Mouse (Mus musculus) forebrain, embryonic 16.5 days (tissue): ENCODE measurements around the gene Vps29. TPM values are rescaled to one million over a fixed set of nuclear protein-coding genes. Genes with fewer than 3 reads are reported as not detected.

Experiments
- ATAC-seq: fragments of 200-750 bp; cut with Nextera tagmentation; 2 replicates; pipeline ENCODE4 v1.8.0; 2017; ENCODE audit warnings: mild to moderate bottlenecking, moderate library complexity
- H3K27ac ChIP-seq: fragments of 300-500 bp; sonication (generic); 2 replicates; pipeline ENCODE4 v1.5.1; 2014; ENCODE audit warnings: low read length, control low read depth
- H3K27me3 ChIP-seq: fragments of 300-500 bp; sonication (generic); replicated peaks from 2 replicates; pipeline ENCODE4 v1.6.1; 2014; ENCODE audit warnings: low read length; ENCODE audit not compliant: control insufficient read depth, insufficient read depth
- H3K36me3 ChIP-seq: fragments of 300-500 bp; sonication (generic); 2 replicates; pipeline ENCODE4 v1.6.1; 2014; ENCODE audit not compliant: control insufficient read depth, insufficient read depth
- H3K4me1 ChIP-seq: fragments of 300-500 bp; sonication (generic); replicated peaks from 2 replicates; pipeline ENCODE4 v1.6.1; 2014; ENCODE audit warnings: low read length; ENCODE audit not compliant: control insufficient read depth, insufficient read depth
- H3K4me2 ChIP-seq: fragments of 300-500 bp; sonication (generic); 2 replicates; pipeline ENCODE4 v1.6.1; 2014; ENCODE audit warnings: mild to moderate bottlenecking, low read length, control low read depth
- H3K4me3 ChIP-seq: fragments of 300-500 bp; sonication (generic); replicated peaks from 2 replicates; pipeline ENCODE4 v1.5.1; 2014; ENCODE audit warnings: mild to moderate bottlenecking, low read length, control low read depth
- H3K9ac ChIP-seq: fragments of 300-500 bp; sonication (generic); replicated peaks from 2 replicates; pipeline ENCODE4 v1.6.1; 2014; ENCODE audit warnings: low read depth, low read length, control low read depth
- H3K9me3 ChIP-seq: fragments of 300-500 bp; sonication (generic); 2 replicates; pipeline ENCODE4 v1.6.1; 2016; ENCODE audit warnings: low read length; ENCODE audit not compliant: control insufficient read depth
- WGBS: fragments of 180-500 bp; shearing (Covaris S2); extraction: QIAGEN DNeasy Blood & Tissue Kit; methylation state at CpG from one replicate; pipeline ENCODE4 v1.1.7; 2014; 5-methylcytosine and 5-hydroxymethylcytosine counted together
- polyA plus RNA-seq: library from polyadenylated mRNA; unstranded; fragments of >200 nt; fragmentation: Nextera tagmentation; extraction: Ambion mirVana; gene quantifications from 2 replicates; pipeline ENCODE4 v1.2.1, GENCODE M21; 2015

Gene Vps29
- polyA plus RNA-seq, 1 experiment from 2014 or later: 288 TPM

- peak overlapping the region; percentile 64 for H3K27ac ChIP-seq
- no peak overlapping the region for H3K4me2 ChIP-seq
- H3K36me3 ChIP-seq: peaks cover 4% of the 10 kb centered on the region; the same call in 1 of the 2 replicates
- peaks cover 7% of the 10 kb centered on the region for H3K4me1 ChIP-seq
- no peak overlapping the region for H3K9ac ChIP-seq
- H3K9me3 ChIP-seq: no peaks in the 10 kb centered on the region
- no peak for ATAC-seq
- WGBS: 68% methylated on average over 3 of the region's 3 CpGs
- no peak overlapping the region for H3K4me3 ChIP-seq
- H3K27me3 ChIP-seq: no peaks in the 10 kb centered on the region
These were observed 26.9 kb upstream of the Vps29 start for GRCm38 (mm10) chr5:122327283-122327682.

- no peaks in the 10 kb centered on the region for H3K9me3 ChIP-seq
- no peak for ATAC-seq
- H3K9ac ChIP-seq: no peak overlapping the region
- peaks cover 7% of the 10 kb centered on the region for H3K4me1 ChIP-seq
- H3K4me3 ChIP-seq: no peak overlapping the region
- peaks cover 3% of the 10 kb centered on the region; the same call in 1 of the 2 replicates for H3K36me3 ChIP-seq
- H3K27me3 ChIP-seq: no peaks in the 10 kb centered on the region
- WGBS: 94% methylated on average over 4 of the region's 4 CpGs
- H3K27ac ChIP-seq: no peak overlapping the region
- no peak overlapping the region for H3K4me2 ChIP-seq
These were observed 23.9 kb upstream of the Vps29 start for GRCm38 (mm10) chr5:122330269-122330668.

GRCm38 (mm10) chr5:122334682-122335081, 19.5 kb upstream of the Vps29 start:
- Histone ChIP-seq H3K27me3 (no peaks in the 10 kb centered on the region), H3K9me3 (no peaks in the 10 kb centered on the region), H3K4me3 (no peak overlapping the region), H3K4me2 (no peak overlapping the region), H3K4me1 (no peaks in the 10 kb centered on the region), H3K27ac (no peak overlapping the region), H3K36me3 (no peaks in the 10 kb centered on the region), H3K9ac (no peak overlapping the region)
- WGBS: 76% methylated on average over 3 of the region's 3 CpGs
- ATAC-seq: no peak

- H3K4me1 ChIP-seq: no peaks in the 10 kb centered on the region
- no peaks in the 10 kb centered on the region for H3K27me3 ChIP-seq
- no peak overlapping the region for H3K27ac ChIP-seq
- no peak overlapping the region for H3K4me2 ChIP-seq
- ATAC-seq: no peak
- no peak overlapping the region for H3K9ac ChIP-seq
- H3K4me3 ChIP-seq: no peak overlapping the region
- WGBS: 94% methylated on average over 7 of the region's 7 CpGs
- H3K36me3 ChIP-seq: no peaks in the 10 kb centered on the region
- H3K9me3 ChIP-seq: no peaks in the 10 kb centered on the region
These were observed 17.4 kb upstream of the Vps29 start for GRCm38 (mm10) chr5:122336554-122337294.

- Histone ChIP-seq H3K27ac (no peak overlapping the region), H3K36me3 (no peaks in the 10 kb centered on the region), H3K9ac (no peak overlapping the region; the same call in 1 of the 2 replicates), H3K9me3 (no peaks in the 10 kb centered on the region), H3K27me3 (no peaks in the 10 kb centered on the region), H3K4me2 (no peak overlapping the region), H3K4me3 (no peak overlapping the region), H3K4me1 (no peaks in the 10 kb centered on the region)
- ATAC-seq: no peak
- 77% methylated on average over 1 of the region's 1 CpGs for WGBS
These were observed 11.3 kb upstream of the Vps29 start for GRCm38 (mm10) chr5:122342874-122343273.

- Histone ChIP-seq H3K9me3 (no peaks in the 10 kb centered on the region), H3K4me3 (no peak overlapping the region), H3K36me3 (no peaks in the 10 kb centered on the region), H3K4me1 (no peaks in the 10 kb centered on the region), H3K9ac (no peak overlapping the region), H3K27me3 (no peaks in the 10 kb centered on the region), H3K4me2 (no peak overlapping the region), H3K27ac (no peak overlapping the region)
- ATAC-seq: no peak
- 49% methylated on average over 7 of the region's 7 CpGs for WGBS
These were observed 10.4 kb upstream of the Vps29 start for GRCm38 (mm10) chr5:122343768-122344167.

GRCm38 (mm10) chr5:122344260-122344659, 9.9 kb upstream of the Vps29 start:
- Histone ChIP-seq H3K27ac (no peak overlapping the region), H3K9me3 (no peaks in the 10 kb centered on the region), H3K4me2 (no peak overlapping the region), H3K4me1 (no peaks in the 10 kb centered on the region), H3K4me3 (no peak overlapping the region), H3K36me3 (no peaks in the 10 kb centered on the region), H3K27me3 (no peaks in the 10 kb centered on the region), H3K9ac (no peak overlapping the region)
- no peak for ATAC-seq
- WGBS: 8% methylated on average over 5 of the region's 5 CpGs

GRCm38 (mm10) chr5:122345777-122346176, 8.4 kb upstream of the Vps29 start:
- Histone ChIP-seq H3K36me3 (no peaks in the 10 kb centered on the region), H3K9ac (no peak overlapping the region), H3K9me3 (no peaks in the 10 kb centered on the region), H3K4me3 (no peak overlapping the region), H3K27ac (no peak overlapping the region), H3K4me1 (no peaks in the 10 kb centered on the region), H3K27me3 (no peaks in the 10 kb centered on the region), H3K4me2 (no peak overlapping the region)
- ATAC-seq: no peak
- 70% methylated on average over 4 of the region's 4 CpGs for WGBS

GRCm38 (mm10) chr5:122354492-122355067, 411 bp downstream of the Vps29 start:
- H3K9ac ChIP-seq: peak overlapping the region; percentile 89
- peak overlapping the region; percentile 43 for H3K27ac ChIP-seq
- ATAC-seq: peak; percentile 56
- H3K36me3 ChIP-seq: no peaks in the 10 kb centered on the region
- peak overlapping the region; percentile 77 for H3K4me3 ChIP-seq
- H3K9me3 ChIP-seq: no peaks in the 10 kb centered on the region
- peaks cover 12% of the 10 kb centered on the region for H3K4me1 ChIP-seq
- no peaks in the 10 kb centered on the region for H3K27me3 ChIP-seq
- under 1% methylated on average over 43 of the region's 57 CpGs for WGBS
- H3K4me2 ChIP-seq: peak overlapping the region; percentile 57
